Mouse (Mus musculus) regulatory T cell (primary cell): ENCODE results near the gene Ebf1.

Experiments used
- in situ Hi-C: fragments of 300-600 bp; cut with MboI, MseI; formaldehyde crosslinking; loops from one replicate; pipeline ENCODE4 v1.15.1; 2025; ENCODE audit warnings: high pct_unique_total_duplicates

Ebf1 gene

DNA sequence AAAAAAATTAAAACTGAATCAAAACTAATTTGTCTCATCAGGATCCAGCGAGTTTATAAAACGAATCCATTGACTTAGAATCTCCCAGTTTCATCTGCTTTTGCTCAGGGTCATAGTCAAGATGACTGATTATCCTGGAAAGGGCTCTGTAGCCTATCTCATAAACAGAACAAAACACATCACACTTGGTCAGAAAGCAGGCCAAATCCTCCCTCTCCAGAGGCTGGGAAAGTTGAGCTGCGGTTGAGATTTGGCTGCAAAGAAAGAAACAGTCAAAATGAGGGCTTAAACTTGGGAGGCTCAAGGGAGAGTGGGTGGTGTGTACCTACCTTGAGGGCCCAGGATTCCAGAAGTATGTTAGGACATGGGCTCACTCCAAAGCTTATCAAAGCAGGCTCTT, 329.5 kb downstream of the Ebf1 start:
- in situ Hi-C loops, result no loop called here

DNA sequence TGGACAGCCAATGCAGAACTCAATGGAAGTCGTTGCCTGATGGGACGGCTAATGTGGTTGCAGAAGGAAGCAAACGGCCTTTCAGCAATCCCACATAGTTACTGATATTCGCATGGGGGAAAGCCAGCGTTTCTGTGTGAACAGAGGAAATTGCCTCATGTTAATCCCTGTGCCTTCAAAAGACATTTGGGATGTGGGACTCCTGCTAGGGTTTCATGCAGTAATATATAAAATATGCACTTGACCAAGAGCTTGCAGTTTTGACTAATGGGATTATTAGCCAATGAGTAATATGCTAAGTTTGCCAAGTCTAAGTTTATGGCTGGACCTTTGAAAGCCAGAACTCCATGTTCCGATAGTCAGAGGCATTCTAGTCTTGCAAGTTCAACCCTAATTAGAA, 331.4 kb downstream of the Ebf1 start:
- in situ Hi-C loops, result no loop called here

DNA sequence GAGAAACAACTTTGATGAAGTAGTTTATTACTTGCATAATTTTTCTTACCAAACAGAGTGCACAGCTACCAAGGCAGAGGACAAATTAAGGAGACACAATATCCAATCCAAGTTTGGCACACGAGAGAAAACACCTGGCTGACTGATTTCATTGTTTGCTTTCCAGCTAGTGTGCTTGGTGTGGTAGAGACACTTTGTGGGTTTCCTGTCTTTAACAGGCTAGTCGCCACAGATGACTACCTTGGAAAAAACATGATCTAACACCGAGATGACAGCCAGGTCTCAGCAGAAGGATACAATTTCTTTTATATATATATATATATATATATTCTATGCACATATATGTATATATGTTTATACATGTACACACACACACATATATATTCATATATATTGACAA, 332.0 kb downstream of the Ebf1 start:
- in situ Hi-C loops, result no loop called here

DNA sequence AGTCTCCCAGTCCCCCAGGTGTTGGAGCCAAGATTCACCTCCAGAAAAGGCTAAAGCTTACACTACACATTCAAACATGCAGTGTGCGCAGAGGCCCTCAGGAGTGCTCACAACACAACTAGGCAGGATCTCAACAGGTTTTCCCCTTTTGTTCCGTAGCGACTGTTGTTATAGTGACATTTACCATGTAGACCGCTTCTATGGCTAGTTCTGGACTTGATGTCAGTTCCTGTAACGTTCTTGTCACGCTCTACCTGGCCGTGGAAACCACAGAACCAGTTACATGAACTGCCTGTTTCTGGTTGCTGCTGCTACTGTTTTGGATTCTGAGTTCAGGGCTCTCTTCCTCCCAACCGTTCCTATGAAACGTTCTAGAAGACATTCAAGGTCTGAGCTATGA, 333.2 kb downstream of the Ebf1 start:
- in situ Hi-C loops, result no loop called here

DNA sequence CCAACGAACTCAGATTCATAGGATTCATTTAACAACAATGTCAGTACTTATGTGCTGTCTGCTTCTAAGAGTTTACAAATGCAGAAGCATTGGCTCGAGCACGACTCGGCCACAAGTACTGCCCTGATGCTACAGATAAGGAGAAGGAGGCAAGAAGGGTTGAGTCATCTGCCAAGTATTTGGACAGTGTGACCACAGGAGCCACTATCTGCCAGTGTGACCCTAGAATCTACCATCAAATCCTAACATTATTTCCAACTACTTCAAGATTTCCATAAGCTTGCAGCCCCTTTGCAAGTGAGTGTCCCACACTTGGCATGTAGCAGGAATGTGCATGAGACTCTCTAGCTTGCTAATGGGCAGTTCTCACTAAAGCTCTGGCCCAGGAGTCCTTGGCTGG, 334.4 kb downstream of the Ebf1 start:
- in situ Hi-C loops, result no loop called here

DNA sequence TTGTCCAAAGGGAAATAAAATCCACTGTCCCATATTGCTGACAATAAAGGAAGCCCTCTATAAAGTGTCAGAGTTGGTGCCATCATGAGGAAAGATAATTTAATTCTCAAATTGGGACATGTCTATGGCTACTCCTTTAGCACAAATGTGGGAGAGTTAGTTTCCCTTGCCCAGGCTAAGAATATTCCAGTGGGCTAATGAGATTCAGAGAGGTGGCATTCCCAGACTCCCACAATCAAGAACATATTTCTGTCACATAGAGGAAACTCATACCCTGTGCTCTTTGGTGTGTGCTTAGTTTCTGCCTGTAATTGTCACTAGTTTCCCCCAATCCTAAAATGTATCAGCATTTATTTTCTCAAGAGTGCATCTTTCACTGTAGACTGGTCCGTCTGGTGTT, 336.2 kb downstream of the Ebf1 start:
- in situ Hi-C loops, result no loop called here

DNA sequence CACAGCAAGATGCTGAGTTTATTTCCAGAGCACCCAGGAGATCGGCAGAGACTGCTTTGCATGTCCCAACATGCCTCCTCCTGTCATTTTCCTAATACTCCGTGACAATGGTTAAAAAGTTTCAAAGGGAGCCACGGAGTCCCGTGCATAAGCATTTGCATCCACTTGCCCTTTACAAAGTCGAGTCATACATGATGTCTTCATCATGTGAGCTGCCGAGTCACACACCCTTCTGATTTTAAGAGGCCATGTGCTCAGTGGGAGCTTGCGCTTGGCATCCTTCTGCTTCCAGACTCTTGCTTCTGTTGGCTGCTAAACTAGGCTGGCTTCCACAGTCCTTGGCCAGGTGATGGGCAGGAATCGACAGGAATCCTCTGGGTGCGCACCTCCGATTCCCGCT, 336.7 kb downstream of the Ebf1 start:
- in situ Hi-C loops, result no loop called here

DNA sequence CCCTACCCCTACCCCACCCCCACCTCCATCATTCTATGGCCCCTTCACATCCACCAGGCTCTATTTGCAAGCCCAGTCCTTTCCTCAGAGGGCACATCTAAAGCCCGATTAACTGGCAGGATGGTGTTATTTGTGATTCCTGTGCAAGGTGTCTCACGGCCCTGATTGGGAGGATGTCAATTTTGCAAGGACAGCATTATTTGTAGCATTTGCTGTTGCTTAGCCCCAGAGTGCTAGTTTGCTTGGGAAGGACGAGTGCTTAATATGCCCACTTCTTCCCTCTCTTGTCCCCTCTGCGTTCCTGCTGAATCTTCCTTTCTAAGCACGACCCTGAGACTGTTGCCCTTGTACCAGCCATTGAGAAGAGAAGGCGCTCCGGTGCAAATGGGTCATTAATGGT, 337.2 kb downstream of the Ebf1 start:
- in situ Hi-C loops, result no loop called here

DNA sequence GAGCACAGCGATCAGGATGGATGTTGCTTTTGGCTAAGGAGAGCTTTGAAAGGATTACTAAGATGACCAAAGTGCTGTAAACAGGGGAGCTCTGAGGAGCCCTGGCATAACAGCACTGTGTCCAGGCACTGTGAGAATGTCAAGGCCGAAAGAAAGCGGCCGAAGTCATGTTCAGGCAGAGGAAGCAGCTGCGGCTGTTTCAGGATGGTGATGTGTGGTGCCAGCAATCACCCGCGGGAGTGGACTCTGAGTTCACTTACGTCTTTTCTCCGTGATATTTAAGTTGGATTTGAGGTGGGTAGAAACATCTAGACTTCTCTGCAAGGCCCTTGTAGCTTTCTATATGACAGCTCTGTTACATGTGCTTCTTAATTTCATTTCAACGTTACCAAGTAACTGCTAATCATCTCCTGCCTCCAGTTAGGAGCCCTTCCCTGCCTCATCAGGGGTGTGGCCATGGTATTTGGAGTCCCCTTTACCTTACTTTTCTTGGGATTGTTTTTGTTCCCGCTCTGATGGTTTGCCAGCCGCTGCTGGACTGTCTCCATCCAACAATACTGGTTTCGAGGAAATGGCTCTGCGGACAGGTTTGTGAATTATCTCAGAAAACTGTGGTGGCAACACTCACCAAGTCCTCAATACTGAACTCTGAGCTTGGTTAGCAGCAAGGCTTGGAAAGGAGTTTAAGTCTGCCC, 345.8 kb downstream of the Ebf1 start:
- in situ Hi-C loops, result no loop called here

DNA sequence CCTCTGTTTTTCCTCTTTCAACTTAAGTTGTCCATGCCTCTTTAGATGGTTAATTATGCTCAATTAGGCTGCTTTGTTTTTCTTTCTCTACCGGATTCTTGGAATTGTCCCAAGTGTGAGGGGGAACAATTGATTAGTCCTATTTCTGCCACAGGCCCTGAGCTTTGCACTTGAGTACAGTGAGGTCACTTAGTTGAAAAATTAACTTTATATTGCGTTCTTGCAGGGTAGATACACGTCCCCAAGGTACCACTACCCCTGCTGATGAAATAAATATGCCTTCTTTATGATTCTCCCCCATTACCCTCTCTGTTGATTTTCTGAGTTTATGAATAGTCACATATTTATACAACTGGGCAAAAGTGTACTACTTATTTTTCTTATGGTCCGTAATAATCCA, 351.9 kb downstream of the Ebf1 start:
- in situ Hi-C loops, result no loop called here

DNA sequence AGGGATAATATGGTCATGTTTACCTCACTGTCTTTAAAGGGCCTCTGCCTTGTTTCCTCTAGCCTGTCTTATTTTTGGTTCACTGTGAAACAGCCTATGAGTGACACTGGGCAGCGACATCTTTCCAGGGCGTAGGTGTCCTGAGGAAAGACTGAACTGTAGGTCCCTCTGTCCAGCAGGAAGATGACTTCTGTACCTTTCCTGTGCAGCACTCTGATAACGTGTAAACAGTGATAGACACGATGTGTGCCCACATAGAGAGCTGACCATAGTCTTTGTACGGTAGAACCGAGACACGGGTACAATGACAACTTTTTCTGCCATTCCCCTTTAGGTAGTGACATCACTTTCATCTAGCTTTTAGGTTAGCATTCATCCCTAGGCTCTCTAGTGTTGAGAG, 357.2 kb downstream of the Ebf1 start:
- in situ Hi-C loops, result no loop called here

DNA sequence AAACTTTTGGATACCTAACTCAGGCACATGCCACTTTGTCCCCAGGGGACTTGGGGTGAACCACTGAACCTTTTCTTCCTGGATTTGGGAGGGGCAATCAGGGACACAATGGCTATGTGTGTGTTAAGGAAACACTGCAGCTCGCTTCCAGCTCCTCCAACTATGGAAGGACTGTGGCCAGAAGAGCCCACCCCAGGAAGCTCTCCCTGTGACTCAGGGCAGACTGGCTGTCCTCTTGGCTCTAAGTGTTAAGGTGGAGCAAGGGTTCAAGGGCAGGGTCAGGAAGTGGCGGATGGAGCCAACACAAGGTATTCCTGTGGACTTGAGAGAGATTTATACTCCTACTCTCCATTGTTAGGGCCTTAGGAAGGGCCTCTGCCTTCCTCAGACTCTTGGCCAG, 358.0 kb downstream of the Ebf1 start:
- in situ Hi-C loops, result no loop called here

DNA sequence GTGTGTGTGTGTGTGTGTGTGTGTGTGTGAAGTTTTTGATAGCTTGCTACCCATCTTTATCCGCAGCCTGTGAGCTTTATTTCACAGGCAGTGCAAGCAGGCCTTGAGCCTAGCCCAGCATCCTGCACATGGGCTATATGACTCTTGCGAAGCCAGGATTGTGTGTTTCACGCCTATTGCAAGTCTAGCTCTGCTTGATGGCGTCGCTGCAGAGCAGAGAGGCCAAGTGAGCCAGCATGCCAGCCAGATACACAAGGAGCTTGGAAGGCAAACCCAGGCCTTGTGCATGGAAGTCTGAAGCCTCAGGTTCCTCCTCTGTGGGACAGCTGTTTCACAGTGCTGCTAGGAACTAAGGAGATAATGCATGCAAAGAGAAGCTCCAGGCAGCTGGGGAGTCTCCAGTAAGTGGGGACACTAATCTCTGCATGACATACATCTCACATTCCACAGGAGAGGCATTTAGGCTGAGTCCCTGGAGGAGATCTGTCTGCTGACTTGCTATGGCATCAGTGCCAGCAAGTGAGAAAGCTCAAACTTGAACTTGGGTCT, 359.2 kb downstream of the Ebf1 start:
- in situ Hi-C loops, result no loop called here

DNA sequence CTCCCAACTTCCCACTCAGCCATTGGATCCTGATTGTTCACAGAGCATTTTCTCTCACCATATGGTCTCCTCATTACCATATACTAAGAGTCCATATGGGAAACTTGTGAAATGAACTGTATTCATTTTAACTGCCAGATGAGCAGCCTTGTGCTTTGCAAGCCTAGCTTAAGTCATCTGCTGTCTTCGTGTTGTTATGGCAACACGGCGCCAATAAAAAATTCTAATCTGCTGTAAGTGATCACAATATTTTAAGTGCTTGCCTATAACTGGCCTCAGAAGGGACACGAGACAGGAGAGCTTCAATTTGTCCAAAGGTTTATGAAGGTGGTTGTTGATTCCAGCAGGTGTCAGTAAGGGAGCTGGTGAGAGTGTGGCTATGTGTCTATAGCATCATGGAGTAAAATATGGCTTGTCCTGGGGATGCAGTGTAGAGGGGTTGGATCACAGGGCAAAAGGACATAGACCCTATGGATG, 360.8 kb downstream of the Ebf1 start:
- in situ Hi-C loops, result no loop called here

DNA sequence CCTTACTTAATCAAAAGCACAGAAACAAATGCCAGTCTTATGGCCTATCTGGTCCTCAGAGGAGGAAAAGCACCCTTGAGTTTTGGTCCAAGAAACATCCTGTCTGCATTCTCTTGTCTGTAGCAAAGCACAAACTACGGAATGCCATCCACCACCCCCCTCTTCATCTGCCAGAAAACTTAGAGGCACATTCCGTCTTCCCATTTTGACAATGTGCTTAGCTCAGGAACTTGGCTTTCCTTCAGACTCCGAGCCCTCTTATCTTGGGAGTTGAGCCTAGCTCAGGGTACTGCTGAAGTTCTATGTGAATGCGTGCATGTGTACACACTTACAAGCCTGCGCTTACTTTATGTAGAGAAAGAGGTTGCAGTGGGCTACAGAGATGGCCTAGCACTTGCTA, 362.3 kb downstream of the Ebf1 start:
- in situ Hi-C loops, result no loop called here

DNA sequence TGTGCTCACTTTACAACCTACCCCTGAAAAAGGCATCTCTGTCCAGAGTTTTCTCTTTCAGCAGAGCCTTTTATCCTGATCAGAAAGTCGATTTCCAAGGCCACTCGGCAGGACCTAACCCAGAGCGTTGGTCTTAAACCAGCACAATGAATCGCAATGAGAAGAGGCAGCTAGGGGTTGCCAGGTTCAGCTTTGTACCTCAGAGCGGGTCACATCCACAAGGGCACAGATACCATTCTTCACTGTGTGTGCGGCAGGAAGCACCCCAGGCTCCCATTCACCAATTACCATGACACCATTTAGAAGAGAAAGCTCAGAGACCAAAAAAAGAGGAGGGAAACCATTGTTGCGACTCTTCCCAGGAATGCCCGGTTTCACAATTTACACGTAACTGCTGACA, 365.1 kb downstream of the Ebf1 start:
- in situ Hi-C loops, result no loop called here

DNA sequence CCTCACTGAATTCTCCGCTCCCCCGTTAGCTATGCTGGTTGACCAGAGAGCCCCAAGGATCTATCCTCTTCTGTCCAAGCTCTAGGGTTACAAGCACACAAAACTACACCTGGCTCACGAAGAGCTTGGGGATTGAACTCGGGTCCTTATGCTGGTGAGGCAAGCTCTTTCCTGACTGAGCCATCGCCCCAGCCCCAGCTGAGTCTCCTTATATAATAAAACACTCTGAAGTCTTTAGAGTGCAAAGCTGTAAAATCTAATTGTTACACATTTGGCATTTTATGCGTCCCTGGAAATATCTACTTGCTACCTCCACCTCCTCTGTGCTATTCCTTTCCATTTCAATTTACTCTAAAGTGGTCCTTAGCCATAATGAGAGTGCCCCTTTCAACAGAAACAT, 366.8 kb downstream of the Ebf1 start:
- in situ Hi-C loops, result no loop called here

DNA sequence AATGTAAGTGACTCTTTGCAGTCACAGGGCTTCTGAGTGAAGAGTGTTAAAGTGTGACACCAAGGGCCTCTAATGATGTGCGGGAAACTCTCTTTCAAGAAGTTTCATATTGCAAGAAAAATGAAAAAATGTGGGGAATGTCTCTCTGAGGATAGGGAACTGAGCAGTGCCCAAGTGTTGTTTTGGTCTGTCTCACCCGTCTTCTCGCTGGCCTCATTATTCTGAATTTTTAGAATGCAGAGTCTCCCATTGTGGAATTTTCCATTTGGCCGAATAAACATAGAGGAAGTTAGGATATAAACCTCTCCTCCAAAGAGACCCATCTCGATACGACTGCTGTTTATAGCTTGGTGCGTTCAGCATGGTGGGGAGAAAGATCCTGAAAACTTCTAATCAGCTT, 367.3 kb downstream of the Ebf1 start:
- in situ Hi-C loops, result no loop called here

DNA sequence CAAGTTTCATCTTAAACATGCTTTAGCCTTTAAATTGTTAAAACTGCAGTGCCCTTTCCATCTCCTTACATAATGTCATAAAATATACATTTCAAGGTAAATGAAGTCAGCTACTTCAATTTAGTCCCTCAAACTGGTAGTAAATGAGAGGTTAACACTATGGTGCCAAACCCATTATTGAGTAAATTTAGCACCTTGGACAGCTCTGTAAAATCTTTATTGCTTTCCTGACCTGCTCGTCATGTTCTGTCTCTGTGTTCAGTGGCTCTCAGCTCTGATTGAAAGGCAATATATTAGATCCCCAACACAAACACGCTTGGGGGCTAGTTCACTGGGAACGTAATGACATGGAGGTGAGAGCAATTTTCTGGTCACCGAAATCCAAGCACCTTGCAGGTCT, 370.7 kb downstream of the Ebf1 start:
- in situ Hi-C loops, result no loop called here

DNA sequence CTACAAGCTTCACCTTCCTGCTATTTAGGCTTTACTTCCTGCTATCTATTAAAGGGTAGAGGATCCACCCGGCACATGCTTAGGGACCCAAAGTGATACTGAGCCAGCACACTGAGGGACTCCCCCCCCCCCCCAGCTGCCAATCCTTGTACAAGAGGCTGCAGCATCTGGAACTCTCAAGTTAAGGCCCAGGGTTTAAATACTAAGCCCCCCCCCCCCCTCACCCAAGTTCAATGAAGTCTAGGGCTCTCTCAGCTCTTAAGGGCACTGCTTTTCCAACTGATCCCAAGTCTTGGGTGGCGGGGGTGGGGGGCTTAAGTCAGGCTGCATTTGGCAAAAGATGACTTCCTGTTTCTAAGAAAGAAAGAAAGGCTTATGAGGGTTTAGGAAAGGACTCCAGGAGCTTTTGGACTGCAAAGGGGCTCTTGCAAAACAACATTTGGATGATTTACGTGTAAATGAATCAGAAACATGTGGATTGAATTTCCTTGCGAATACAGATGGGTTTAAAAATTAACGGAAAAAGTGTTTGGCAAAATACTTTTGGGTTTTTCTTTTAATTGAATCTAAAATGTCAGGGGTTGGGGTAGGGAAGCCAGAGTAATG, 385.7 kb downstream of the Ebf1 start:
- in situ Hi-C loops, result loop anchor here (25.0 kb wide), 1 partner anchor 615 kb away; no protein-coding TSS in a partner anchor

DNA sequence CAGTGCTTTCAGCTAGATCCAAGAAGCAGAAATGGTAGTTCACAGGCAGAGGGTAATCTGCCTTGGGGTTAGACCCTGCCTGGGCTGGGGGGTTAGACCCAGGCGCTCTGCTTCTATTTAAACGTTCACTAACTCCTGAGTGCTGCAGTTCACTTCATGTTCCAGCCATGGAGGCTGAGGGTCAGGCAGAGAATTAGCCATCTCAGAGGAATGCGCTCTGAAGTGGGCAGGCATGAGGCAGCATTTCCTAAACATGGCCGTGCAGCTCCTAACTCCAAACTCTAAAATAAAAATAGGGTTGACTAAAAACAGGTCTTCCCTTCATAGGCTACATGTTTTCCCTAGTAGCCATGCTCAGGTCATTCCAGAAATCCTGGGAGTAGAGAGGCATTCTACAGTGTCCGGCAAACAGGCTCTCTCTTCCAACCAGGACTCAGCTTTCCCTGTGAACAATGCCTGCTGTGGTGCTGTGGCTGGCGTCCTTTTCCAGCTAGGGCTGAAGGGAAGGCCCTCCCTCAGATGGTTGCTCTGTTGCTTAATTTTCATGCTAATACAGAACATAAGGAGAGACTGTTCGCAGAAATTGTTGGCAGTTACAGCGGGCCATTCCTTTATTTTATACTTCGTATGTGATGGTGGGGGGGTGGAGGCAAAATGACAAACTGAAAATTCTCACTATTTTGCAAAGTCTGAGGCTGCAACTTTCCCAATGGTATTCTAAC, 386.8 kb downstream of the Ebf1 start:
- in situ Hi-C loops, result loop anchor here (25.0 kb wide), 1 partner anchor 617 kb away; no protein-coding TSS in a partner anchor

DNA sequence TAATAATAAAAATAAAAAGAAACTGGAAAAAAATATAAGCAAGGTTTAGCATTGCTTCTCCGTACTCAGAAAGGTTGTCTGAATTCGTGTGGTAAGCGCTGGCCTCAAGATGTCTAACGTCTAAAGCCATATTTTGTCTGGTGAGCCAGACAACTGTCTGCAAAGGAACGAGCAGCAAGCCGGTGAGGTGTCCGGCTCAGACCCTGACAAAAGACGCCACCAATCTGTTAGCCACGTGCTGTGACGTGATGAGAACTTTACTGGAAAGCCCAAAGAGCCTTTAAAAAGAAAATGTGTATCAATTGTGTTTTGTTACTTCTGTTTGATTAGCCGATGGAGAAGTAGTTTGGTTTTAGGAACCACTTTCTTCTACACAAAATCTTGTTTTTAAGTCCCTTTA, 390.2 kb downstream of the Ebf1 start:
- in situ Hi-C loops, result loop anchor here (25.0 kb wide), 1 partner anchor 620 kb away; no protein-coding TSS in a partner anchor

DNA sequence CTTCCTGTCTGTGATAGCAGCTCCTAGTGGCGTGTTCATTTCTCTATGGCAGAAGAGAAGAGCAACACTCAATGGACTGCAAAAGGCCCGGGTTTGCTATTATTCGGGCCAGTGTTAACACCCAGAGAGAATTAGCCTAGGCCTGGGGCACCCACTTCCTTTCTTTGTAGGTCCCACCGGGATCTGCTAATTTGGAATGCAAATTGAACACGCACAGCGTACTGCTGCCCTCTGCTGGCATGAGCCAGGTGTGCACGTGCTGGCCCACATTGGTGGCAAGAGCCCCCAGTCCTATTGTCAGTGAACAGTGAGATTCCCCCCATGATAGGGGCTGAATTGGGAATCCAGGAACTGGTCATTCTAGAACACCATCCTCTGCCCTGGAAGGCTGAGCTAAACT, 391.0 kb downstream of the Ebf1 start:
- in situ Hi-C loops, result loop anchor here (25.0 kb wide), 1 partner anchor 621 kb away; no protein-coding TSS in a partner anchor
